Mouse (Mus musculus) liver (tissue): ENCODE results near the gene Gm6993.

Experiments
- DNase-seq: peaks from one replicate; pipeline ENCODE4 v3.0.0-alpha.2; 2020; ENCODE audit warnings: mixed read lengths

Gene Gm6993

DNA sequence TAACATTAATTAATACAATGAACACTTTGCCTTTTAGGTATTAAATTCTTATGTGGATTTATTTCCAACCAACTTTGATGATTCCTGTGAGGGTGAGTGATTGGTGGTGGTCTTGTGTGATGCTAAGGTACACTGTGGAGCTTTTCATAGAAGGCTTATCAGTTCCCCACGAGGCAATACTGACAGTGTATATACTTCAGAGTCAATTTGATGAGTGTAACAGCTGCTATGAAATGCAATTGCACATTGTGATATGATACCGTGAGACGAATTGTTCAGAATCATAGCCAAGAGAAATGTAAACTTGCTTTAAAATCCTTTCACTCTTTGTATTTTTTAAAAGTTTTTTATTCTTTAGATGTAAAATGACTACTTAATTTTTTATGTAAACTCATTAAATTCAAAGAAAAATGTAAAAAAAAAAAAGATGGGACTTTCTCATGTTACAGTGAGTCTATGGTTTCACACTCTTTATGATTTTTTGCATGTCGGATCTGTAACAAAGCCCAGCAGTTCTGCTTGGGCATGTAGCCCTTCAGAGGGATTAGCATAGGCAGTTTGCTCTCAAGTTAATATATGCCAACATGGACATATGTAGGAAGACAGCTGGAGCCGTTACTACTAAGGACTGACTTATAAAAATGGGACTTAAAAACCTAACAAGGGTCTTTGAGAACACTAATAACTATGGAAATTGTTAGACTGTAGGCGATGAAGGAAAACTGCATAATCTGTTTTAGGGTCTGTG, 1.2 kb downstream of the Gm6993 start:
- DNase-seq = no peak

DNA sequence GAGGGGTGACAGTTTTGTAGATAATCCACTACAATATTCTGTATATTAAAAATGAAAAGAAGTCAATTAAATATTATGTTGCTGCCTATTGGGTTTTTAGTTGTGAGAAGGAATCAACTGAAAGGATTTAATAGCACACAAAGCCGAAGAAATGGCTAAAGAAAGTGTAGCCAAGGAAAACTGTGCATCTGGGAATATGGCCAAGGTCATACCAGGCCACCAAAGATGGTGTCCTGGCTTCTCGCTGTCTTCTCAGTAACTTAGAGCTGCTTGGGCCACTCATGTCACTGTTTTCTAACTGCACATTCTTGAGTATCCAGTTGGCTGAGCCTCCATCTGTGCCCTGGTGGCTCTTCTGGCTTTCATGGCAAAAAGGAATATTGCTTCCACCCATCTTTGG, 3.4 kb downstream of the Gm6993 start:
- no peak for DNase-seq

DNA sequence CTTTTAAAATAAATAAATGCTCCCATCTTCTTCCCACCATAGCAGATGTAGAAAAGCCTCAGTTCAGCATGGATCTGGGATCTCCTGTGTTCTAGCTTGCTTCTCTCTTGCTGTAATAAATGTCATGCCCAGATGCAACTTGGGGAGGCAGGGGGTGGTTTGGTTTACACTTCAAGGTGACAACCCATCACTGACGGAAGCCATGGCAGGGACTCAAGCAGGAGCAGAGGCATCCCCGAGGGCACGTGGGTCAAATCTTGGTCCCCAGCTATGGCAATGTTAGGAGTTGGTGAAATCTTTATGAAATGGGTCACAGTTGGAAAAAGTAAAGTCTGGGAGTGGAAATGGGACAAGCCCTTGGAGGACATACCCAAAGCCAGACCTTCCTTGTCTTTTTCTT, 4.1 kb downstream of the Gm6993 start:
- no peak for DNase-seq

DNA sequence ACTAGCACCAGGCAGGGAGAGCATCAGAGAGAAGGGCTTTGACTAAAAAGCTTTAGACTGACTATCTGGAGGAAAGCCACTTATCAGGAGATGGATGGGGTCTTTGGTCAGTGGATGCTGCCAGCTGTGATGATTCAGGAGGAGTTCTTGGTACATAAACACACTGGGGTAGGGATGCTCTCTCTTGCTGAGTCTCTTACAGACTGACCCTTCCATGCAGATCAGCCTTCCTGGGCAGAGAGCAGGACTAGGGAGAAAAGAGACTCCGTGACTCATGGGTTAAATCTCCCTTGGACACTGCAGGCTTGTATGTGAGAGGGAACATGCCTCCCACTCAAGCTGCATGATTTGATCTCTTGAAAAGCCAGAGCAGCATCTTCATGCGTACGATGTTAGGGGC, 5.6 kb downstream of the Gm6993 start:
- no peak for DNase-seq

DNA sequence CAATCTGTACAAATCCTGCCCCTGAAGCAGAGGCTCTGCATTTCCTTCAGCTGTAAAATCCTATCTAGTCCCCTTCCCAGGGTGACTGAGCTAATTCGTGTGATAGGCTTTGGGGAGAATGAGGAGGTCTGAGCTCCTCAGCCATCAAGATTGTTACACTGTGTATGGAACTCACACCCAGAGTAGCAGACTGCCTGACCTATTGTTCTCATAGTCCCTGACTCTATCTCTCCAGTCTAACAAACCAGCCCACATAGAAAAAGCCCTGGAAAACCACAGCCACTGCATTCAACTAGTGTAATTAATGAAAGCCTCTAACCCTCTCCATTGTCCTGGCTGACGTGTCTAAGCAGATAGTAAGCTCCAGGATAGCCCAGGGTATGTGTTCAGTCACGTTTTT, 6.0 kb downstream of the Gm6993 start:
- DNase-seq = no peak

DNA sequence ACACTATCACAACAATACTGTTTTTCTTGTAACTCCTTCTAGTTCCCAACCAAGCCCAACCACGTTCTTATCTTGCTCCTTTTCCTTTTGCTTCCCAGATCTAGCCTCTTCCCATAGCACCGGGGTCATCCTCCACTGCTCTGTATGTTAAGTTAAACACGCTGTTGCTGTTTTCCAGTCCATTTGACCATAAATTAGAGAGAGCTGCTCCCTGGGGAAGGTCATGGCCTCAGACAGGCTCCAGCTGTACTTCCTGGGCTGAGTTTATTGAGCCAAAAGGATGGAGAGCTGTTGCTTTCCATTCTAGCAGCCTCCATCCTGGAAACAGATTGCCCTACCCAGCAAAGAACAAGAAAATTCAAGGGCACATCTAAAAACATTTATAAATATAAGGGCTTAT, 7.6 kb downstream of the Gm6993 start:
- no peak for DNase-seq

DNA sequence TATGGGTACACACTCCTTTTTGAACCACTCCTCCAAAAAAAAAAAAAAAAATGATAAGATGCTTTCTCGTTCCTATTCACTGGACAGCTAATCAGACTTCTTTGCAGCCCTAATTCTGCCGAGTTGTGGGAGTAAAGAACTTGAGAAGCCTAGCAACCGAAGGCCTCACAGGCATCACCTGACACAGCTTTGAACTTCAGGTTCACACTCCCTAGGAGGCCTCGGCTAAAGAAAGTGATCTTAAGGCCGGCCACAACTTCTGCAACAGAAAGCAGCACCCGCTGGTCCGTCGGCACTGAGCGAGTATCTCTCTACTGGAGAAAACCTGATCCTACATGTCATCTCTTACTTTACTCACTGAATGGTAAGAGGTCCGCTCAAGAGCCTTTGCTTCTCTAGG, 8.1 kb downstream of the Gm6993 start:
- DNase-seq = no peak

DNA sequence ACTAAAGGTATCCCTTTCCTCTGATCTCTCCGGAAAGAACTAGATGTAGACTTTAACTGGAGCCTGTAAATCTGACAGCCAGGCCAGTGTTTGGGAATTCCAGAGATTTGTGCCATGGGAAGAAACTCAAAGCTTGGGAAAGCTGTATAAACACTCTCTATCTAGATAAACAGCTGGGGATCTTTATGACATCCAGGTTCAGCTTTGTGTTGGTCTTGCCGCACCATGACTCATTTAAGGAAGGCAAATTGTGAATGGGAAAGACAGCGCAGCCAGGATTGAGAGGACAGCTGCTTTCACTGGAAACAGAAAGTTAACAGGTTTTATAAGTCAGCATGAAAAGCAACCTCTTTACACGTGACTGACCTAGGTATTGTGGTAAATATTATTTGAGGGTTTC, 11.7 kb downstream of the Gm6993 start:
- DNase-seq = no peak

DNA sequence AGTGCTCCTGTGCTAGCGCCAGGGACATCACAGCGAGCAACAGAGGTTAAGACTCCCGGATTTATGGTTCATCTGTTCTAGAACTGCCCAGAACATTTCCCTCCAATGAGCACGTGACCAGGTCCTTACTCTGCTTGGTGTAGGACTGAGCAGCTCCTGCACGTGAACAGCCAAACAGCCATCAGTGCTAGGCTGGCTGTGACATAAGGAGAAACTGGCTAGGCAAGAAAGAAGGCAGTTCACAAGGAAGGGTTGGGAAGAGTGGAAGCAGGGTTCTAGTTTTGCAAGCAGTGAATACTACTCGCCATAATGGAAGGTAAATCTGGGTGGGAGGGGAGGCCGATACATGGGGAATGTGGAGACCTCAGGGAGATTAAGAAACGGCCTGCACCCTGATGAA, 14.4 kb downstream of the Gm6993 start:
- DNase-seq = no peak

DNA sequence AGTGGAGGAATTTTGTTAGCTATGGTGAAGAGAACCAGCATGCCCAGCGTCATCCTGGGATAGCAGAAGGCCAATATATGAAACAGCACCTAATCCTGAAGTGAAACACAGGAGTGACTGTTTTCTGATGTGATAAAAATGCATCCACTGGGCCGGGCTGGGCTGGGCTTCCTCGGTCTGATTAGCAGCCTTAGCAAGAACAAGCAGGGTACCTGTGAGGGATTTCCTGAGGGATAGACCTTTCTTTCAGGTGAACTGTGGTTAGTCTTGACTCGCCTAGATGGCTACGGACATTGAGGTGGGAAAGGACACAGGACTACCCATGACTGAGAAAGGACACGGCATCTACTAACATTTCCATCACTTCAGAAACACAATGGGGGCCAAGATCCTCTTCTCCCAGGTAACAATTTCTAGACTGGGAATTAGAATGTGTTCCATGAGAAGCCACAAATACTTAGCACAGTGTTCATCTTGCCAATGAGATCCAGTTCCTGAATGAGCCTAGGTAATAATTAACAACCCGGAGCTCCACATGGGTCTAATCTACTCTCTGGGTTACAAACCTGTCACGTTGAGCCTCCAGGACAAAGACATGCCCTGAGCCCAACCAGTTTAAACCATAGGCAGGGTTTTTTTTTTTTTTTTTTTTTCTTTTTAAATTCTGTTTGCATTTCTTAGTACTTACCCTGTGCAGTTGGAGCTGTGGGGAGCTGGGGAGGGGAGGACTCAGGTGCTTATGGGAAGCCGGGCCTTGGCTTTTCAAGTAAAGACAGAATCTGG, 15.7 kb downstream of the Gm6993 start:
- no peak for DNase-seq

DNA sequence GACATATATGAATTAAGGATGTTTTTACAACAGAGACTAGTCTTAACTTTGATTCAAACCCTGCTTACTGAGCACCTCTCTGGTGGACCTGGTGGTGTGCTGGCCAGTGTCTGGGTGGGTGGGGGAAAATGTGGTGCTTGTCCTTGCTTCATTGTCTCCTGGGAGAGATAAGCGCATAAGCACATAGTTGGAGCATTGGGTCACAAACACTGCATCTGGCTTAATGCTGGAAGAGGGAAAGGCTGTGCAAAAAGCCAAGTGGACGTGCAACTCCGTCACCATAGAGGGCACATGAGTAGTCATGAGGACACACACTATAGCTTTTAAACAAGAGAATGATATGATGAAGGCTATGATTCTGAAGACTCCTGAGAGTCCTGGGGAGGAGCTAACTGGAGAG, 21.3 kb downstream of the Gm6993 start:
- no peak for DNase-seq

DNA sequence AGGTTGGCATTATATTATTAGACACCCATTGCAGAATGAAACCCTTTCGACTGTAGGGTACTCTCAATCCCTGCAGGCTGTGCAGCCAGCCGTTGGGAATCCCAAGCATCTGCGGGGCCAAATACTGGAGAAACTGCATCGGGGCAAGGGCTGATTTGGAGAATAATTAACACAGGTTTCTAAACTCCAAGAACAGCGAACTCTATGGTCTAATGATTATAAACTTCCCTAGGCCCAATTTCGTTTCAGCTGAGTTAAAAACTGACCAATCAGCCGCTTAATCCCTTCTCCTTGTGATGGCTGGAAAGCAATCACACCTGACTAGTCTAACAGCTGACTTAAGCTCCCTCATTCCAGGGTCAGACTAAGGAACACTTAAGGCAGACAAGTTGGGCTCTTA, 23.4 kb downstream of the Gm6993 start:
- no peak for DNase-seq

DNA sequence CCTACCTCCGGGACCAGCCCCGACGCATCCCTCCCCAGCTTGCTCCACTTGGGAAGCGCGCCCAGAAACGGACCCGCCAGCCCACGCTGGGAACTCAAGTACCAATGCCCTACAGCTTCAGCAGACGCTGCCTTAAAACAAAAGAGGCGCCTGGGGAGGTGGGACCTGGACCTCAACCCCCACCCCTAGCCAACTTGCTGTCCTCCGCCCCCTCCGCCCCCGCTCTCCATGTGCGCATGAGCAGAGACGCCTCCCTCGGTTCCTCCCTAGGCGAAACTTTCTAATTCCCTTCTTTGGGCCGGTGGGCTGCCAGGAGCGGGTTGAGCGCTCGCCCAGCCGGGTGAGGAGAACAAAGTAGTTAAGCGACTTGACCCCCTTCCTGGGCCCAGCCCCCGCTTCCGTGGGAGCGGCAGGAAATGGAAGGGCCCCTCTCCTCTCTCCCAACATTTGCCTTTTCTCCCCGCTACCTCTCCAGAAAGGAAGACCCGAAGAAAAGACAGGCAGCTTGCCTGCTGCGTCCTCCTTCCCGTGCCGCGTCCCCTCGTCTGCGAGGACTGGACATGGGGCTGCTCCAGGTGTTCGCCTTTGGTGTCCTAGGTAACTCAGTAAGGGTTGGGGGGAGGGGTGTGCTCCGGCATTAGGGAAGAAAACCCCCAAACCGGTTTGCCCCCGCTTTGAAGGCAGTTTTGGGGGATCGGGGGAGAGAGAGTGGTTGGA, 24.6 kb downstream of the Gm6993 start, which contains the start of gene Lamb1:
Lamb1 (plus strand) TSS at position 230 of the 717 bp plus-strand sequence.
- peak; percentile 54 for DNase-seq

DNA sequence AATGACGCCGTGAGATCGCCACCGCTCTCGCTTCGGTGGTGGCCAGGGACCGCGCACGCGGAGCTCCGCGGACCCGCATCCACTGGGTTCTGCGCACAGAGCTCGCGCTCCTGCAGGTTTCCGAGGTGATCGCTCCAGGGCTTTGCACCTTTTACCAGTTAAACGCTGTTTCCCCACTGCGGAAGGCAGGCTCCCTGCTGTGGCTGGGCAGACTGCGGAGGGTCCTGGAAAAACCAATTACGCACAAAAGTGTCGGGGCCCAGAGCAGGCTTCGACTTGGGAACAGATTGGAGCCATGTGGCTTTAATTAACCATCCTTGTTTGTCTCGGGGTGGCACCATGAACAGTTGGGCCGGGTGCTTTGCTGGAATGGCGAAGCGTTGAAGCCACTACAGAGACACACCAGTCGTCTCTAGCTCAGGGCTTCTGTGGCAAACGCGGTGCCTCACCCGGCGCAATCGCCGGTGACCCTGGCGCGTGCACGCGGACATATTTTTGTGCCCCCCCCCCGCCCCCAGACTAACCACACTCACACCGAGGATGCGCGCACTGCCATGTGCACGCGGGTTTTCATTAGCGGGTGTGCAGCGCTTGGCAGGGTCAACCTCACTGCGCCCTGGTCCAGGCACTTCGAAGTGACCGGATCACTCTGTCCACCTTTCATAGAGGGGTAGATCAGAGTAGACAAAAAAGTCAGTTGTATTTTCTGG, 25.3 kb downstream of the Gm6993 start:
- DNase-seq = no peak

DNA sequence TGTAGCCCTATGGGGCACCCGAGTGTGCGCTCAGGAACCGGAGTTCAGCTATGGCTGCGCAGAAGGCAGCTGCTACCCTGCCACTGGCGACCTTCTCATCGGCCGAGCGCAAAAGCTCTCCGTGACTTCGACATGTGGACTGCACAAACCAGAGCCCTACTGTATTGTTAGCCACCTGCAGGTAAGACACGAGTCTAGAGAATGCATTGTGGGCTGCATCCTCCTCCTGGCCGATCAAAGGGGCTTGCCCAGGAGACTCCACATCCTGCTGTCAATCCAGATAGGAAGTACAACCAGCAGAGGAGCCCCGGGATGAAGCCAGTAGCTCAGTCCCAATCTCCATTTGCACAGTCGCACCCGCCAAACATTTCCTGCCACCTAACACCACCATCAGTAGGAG, 26.1 kb downstream of the Gm6993 start:
- DNase-seq = no peak

DNA sequence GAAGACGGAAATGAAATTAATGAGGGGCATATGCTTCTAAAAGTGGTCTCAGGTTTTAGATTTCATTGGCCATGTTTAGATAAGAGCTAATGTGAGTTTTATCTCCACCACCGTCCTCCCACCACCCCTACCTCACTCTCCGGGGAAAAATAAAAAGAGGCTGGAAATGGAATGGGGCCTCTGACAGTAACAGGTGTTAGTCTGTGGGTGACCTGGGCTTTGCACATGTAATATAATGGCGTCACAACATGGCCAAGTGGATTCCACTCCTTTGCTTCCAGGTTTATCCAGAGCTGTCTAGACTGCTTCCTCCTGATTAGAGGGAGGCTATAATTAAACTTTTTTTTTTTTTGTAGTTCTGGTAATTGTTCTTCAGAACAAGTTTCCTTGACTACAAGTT, 26.8 kb downstream of the Gm6993 start:
- DNase-seq = no peak

DNA sequence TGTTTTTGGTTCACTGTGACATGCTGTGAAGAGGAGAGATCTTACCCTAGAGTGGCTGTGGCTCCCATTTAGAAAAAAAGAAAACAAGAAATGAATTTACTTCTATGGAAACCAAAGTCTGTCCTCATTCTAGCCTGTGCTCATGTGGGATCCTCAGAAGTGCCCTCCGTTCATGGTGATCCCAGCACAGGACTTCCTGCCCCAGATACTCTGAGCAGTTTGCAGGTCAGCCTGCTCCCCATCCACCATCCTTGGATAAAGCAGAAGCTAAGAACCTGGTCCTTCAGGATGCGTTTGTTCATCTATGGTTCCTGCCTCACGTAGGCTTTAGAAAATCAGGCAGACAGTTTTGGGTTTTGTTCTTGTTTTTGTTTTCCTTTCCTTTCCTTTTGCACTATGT, 27.7 kb downstream of the Gm6993 start:
- DNase-seq = no peak

DNA sequence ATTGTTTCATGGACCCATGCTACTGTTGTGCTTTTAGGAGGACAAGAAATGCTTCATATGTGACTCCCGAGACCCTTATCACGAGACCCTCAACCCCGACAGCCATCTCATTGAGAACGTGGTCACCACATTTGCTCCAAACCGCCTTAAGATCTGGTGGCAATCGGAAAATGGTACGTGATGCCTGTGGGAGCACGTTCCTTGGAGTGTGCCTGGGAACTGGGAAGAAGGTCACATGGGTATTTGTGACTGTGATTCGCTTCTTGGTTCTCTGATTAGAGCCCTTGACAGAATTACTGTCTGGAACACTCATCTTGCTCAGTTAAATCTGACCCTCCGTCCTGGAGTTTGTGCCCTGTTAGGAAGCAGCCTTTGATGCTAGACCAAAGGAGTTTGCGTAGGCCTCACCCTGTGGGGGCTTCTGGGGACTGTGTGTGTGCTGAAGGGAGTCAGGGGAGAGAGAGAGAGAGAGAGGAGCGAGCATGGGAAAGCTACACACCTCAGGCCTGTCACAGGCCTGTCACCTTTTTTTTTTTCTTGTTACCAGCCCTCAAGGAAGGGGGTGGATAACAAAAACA, 28.5 kb downstream of the Gm6993 start:
- no peak for DNase-seq

DNA sequence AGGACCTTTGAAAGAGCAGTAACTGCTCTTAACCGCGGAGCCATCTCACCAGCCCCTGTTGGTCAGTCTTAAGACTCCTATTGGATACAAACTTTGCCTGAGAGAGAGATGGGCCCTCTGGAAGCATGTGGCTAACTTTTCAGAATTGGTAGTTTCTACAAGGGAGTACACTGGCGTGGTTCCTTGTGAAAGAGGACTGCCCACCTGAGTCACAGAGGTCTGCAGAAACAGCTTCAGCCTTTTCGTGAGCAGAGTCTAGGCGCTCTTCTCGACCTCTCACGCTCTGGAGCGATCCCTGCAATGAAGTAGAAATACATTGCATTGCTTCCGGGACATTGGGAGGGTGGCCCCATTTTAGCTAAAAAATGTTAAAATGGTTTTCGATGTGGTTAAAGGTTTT, 29.8 kb downstream of the Gm6993 start:
- DNase-seq = no peak

DNA sequence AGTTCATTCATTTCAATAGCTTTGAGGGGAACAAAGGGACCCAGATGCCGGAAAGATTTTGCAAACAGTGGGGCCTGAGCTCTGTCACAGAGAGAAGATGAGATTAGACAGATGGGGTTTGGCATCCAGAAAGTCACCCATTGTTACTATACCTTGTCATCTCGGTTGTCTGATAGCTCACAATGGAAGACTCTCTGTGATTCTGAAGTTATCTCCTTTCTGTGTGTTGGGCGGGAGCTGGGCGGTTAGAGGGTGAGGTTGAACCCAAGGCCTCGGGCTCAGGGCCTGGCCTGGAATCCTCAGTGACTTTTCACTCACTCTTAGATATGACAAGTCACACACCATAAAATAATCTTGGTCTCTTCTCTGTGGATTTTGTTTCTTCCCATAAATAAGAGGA, 30.2 kb downstream of the Gm6993 start:
- no peak for DNase-seq

DNA sequence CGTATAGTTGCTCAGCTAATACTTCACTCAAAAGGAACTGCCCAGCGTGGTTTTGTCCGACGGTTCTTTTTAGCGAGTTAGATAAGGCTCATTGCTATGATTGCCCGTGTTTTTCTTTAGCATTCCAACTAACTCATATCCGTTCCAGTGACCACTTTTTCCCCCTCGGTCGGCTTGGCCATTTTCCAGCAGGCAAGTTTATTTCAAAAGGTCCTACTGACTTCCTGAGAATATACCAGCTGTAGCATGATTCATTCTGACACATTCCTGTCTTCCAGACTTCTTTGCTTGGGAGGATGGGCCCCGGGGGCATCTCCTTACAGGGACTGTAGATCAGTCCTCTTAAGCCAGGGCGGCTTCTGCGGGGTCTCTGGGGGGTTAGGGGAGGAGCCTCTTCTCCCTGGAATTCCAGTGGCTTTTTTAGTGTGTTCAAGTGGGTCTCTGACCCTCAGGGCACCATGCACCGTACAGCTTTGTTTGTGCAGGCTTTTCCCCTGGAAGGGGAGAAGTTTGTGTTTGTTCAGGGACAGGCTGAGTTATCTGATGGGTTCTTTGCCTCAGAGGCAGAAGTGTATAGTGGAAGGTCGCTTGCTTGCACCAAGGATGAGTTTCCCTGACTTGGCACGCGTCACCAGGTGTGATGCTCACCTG, 30.9 kb downstream of the Gm6993 start:
- DNase-seq = peak; percentile 57

DNA sequence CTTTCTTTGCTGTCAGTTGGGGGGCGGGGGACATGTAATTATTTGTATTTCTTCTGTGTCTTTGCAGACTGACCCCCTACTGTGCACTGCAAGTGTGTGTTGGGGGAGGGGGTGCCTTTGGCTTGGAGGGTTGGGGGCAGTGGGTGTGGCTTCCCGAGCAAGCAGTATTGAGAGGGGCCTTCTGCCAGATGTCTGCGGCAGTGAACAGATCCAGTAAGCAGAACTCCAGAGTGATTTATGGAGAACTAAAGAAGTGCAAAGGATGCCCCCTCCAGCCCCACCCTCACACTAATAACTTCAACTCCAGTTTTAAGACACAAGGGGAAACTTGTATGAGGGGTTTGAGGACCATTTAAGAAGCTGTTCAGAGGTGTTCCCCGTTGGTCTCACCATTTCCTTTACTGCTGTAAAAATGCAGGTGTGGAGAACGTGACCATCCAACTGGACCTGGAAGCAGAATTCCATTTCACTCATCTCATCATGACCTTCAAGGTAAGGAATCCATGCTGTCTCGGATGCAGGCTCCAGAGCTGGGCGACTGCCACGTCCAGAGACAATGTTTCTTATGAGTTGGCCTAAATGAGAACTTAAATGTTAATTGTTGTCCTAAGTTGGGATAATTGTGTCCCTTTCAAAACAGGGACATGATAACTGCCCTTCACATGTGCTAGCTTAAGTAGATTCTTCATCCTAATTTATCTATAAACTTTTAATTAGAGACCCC, 31.6 kb downstream of the Gm6993 start:
- DNase-seq = no peak
